Mouse (Mus musculus): ENCODE results near the gene Tma7. TPM values are rescaled to one million over a fixed set of nuclear protein-coding genes. Genes with fewer than 3 reads are reported as not detected.

Gene Tma7
- polyA plus RNA-seq, 1 experiment: 161 TPM

DNA sequence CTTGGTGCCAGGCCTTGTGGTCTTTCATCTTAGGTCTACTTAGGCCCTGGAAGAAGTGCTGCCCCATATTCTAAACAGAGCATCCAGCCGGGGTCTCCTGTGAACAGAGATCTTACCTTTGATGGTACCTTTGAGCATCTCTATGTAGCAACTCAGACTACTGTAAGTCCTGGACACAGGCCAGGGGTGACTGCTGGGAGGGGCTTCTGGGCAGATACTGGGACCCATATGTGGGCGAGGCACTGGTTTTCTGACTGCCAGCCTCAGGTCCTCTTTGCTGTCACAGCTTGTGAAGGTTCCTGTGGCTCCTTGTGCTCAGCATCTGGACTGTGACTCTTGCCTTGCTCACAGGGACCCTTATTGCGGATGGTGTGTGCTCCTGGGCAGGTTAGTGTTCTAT is 20.2 kb upstream of the Tma7 start:
- no peak for TF ChIP-seq CTCF (IDR thresholded peaks at IDR 0.05; ENCODE audit: borderline replicate concordance, extremely low read depth, insufficient read depth, insufficient read length)
- no peak for TF ChIP-seq POLR2A (IDR thresholded peaks at IDR 0.05; ENCODE audit: borderline replicate concordance, extremely low read depth, insufficient read depth, insufficient read length, poor library complexity, severe bottlenecking)

GRCm38 (mm10) chr9:109101933-109102445 is 19.6 kb upstream of the Tma7 start:
- TF ChIP-seq POLR2A (IDR thresholded peaks at IDR 0.05; ENCODE audit: borderline replicate concordance, extremely low read depth, insufficient read depth, insufficient read length, poor library complexity, severe bottlenecking) (no peak), CTCF (IDR thresholded peaks at IDR 0.05; ENCODE audit: borderline replicate concordance, extremely low read depth, insufficient read depth, insufficient read length) (no peak)

More for the DNA sequence above, 20.2 kb upstream of the Tma7 start:
- DNase-seq (ENCODE audit: low read depth): no peak

DNA sequence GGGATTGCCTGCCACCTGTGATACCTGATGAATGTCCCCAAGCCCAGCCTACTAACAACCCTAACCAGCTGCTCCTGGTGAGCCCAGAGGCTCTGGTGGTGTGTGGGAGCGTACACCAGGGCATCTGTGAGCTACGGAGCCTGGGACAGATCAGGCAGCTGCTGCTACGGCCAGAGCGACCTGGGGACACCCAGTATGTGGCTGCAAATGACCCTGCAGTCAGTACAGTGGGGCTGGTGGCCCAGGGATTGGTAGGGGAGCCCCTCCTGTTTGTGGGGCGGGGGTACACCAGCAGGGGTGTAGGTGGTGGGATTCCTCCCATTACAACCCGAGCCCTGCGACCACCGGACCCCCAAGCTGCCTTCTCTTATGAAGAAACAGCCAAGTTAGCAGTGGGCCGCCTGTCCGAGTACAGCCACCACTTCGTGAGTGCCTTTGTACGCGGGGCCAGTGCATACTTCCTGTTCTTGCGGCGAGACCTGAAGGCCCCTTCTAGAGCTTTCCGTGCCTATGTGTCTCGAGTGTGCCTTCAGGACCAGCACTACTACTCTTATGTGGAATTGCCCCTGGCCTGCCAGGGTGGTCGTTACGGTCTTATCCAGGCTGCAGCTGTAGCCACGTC is 18.0 kb upstream of the Tma7 start:
- no peak for DNase-seq (ENCODE audit: low read depth)
- TF ChIP-seq CTCF (IDR thresholded peaks at IDR 0.05; ENCODE audit: borderline replicate concordance, extremely low read depth, insufficient read depth, insufficient read length) (no peak), POLR2A (IDR thresholded peaks at IDR 0.05; ENCODE audit: borderline replicate concordance, extremely low read depth, insufficient read depth, insufficient read length, poor library complexity, severe bottlenecking) (no peak)

More at GRCm38 (mm10) chr9:109101933-109102445, 19.6 kb upstream of the Tma7 start:
- DNase-seq (ENCODE audit: low read depth): no peak

- no peak for TF ChIP-seq POLR2A (IDR thresholded peaks at IDR 0.05; ENCODE audit: borderline replicate concordance, extremely low read depth, insufficient read depth, insufficient read length, poor library complexity, severe bottlenecking)
- no peak for TF ChIP-seq CTCF (IDR thresholded peaks at IDR 0.05; ENCODE audit: borderline replicate concordance, extremely low read depth, insufficient read depth, insufficient read length)
- DNase-seq (ENCODE audit: low read depth): peak; percentile 76
These were observed 16.6 kb upstream of the Tma7 start for GRCm38 (mm10) chr9:109098969-109099368.

- TF ChIP-seq POLR2A (IDR thresholded peaks at IDR 0.05; ENCODE audit: borderline replicate concordance, extremely low read depth, insufficient read depth, insufficient read length, poor library complexity, severe bottlenecking) (no peak), CTCF (IDR thresholded peaks at IDR 0.05; ENCODE audit: borderline replicate concordance, extremely low read depth, insufficient read depth, insufficient read length) (no peak)
These were observed 16.0 kb upstream of the Tma7 start for GRCm38 (mm10) chr9:109098366-109098765.

DNA sequence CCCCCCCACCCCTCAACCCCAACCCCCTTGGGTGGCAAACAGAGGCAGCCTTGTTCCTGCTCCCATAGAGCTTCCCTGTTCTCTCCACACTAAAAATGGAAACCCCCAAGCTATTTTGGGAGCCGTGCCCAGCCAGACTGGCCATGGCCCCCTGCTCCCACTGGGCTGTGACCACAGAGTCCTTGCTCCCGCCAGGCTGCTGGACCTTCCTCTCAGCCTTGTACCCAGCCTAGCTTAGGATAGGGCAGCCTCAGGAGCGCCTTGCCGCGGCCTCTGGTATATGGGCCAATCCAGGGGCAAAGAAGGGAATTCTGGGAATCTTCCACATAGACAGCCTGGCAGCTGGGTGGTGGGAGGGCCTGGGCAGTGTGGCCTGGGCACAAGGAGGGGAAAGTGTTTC is 15.4 kb upstream of the Tma7 start:
- peak; percentile 65 for DNase-seq (ENCODE audit: low read depth)
- TF ChIP-seq POLR2A (IDR thresholded peaks at IDR 0.05; ENCODE audit: borderline replicate concordance, extremely low read depth, insufficient read depth, insufficient read length, poor library complexity, severe bottlenecking) (no peak), CTCF (IDR thresholded peaks at IDR 0.05; ENCODE audit: borderline replicate concordance, extremely low read depth, insufficient read depth, insufficient read length) (no peak)

More at GRCm38 (mm10) chr9:109098366-109098765, 16.0 kb upstream of the Tma7 start:
- peak; percentile 8 for DNase-seq (ENCODE audit: low read depth)

DNA sequence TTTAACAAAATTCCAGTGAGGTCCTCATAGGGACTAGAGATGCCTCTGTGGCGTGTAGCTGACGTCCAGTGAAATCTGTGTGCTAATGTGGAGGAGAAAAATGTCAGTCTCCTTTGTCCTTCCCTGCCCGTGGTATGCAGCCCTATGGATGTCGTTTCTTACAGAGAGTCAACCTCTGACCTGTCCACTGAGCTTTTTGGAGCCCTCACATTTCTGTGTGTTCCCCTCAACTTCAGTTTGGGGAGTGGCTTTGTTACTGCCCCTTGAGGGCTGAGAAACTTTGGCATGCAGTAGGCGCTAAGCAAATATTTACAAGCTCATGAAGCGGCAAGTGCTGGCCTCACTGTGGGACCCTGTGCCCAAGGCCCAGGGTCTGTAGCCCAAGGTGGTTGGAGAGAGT is 14.9 kb upstream of the Tma7 start:
- peak; percentile 42 for DNase-seq (ENCODE audit: low read depth)
- TF ChIP-seq POLR2A (IDR thresholded peaks at IDR 0.05; ENCODE audit: borderline replicate concordance, extremely low read depth, insufficient read depth, insufficient read length, poor library complexity, severe bottlenecking) (no peak), CTCF (IDR thresholded peaks at IDR 0.05; ENCODE audit: borderline replicate concordance, extremely low read depth, insufficient read depth, insufficient read length) (no peak)

DNA sequence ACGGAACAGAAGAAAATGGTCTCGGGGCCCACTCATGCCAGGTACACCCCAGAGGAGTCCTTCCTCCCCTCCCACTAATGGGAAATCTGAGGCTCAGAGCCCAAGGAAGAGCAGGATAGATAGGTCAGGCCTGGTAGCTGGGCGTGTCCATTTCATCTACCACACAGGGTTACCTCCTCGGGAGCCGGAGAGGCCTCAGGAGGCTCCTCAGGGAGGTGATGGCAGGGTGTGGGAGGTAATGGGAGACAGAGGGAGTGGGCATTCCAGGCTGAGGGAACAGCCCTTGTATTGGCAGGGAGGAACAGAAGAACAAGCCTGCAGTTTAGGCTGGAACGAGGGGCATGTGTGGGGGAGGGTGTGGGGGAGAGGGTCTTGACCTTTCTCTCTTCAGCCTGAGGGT is 14.5 kb upstream of the Tma7 start:
- TF ChIP-seq CTCF (IDR thresholded peaks at IDR 0.05; ENCODE audit: borderline replicate concordance, extremely low read depth, insufficient read depth, insufficient read length): no peak
- TF ChIP-seq POLR2A (IDR thresholded peaks at IDR 0.05; ENCODE audit: borderline replicate concordance, extremely low read depth, insufficient read depth, insufficient read length, poor library complexity, severe bottlenecking): no peak
- peak; percentile 41 for DNase-seq (ENCODE audit: low read depth)

DNA sequence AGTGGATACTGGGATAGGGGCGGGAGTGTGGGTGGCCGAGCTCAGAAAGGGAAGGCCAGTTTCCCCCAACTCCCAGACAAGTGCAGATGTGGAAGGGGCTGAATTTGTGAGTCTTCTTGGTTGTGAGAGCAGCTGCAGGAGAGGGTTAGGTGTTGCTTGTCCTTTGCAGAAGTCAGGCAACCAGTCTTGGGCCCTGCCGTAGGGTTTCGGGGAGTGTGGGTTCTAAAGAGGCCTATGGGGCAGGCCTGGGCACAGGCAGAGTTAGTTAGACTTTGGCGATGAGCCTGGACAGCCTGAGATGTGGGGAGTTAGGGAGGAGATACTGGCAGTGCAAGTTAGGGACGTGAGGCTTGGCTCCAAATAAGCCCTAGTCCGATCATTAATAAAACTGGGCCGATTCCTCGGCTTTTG is 13.9 kb upstream of the Tma7 start:
- TF ChIP-seq POLR2A (IDR thresholded peaks at IDR 0.05; ENCODE audit: borderline replicate concordance, extremely low read depth, insufficient read depth, insufficient read length, poor library complexity, severe bottlenecking) (peak; percentile 4; the same call in 1 of the 2 replicates), CTCF (IDR thresholded peaks at IDR 0.05; ENCODE audit: borderline replicate concordance, extremely low read depth, insufficient read depth, insufficient read length) (no peak)
- peak; percentile 77 for DNase-seq (ENCODE audit: low read depth)

DNA sequence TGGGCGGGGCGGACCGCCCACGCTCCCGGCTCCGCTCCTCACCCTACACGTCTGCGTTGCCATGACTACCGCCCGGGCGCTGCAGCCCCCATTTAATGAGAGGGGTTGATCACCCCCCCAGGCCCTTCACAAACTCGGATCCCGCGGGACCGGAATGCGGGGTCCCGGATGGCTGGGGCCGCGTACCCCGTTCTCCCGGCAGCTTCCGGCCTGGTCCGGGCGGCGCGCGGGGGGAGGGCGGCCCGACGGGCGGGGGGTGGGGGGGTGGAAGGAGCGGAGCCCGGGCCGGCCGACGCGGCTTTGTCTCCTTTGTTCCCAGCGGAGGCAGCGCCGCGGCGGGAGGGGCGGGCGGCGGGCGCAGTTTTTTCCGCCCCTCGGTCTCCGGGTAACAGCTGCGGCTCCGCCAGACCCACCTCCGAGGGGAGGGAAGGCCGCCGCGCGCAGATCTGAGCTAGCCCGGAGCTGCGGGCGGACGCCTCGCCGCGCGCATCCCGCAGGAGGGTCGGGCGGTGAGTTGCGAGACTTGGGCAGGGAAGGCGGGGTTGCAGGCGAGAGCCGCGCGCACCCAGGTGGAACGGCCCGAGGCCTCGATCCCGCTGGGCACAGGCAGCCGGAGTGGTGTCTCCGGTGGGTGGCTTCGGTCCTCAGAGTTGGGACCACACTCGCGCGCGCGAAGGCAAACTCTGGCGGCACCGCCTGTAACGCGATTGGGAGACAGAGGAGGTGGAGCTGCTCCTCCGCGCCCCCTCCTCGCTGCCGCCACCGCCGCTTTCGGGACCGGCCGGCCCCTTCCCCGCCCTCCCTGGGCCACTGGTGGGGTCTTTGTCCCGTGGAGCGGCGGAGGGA is 13.0 kb upstream of the Tma7 start, which contains the start of gene Plxnb1:
Gene Plxnb1, plus strand, starts transcription at position 253 of the 846 bp plus-strand sequence.
- peak; percentile 77 for TF ChIP-seq POLR2A (IDR thresholded peaks at IDR 0.05; ENCODE audit: borderline replicate concordance, extremely low read depth, insufficient read depth, insufficient read length, poor library complexity, severe bottlenecking)
- TF ChIP-seq CTCF (IDR thresholded peaks at IDR 0.05; ENCODE audit: borderline replicate concordance, extremely low read depth, insufficient read depth, insufficient read length): no peak
- DNase-seq (ENCODE audit: low read depth): peak; percentile 95

DNA sequence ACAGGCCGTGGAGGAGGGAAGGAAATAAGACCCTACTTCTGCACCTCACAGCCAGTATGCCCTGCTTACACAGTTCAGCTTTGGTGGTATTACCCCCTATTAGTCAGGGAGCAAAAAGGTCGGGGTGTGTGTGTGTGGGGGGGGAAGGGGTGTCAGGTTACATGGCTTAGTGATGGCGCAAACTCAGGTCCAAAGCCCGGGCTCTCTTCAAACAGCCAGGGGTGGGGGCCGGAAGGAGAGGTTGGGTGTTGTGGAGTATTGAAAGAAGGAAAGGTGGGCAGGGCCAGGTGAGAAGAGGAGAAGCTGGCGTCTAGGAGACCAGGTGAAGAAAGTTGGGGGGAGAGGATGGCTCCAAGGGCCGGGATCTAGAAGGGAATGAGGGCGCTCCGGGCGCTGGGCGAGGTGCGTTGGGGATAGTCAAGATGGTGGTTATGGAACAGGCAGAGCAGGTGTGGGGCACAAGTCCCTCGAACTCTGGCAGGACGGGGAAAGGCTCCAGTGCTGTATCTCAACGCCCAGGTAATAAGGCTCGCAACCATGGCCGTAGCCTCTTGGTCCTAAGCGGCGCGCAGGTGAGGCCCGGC is 12.3 kb upstream of the Tma7 start:
- DNase-seq (ENCODE audit: low read depth): peak; percentile 55

More for the DNA sequence above, 12.3 kb upstream of the Tma7 start:
- no peak for TF ChIP-seq CTCF (IDR thresholded peaks at IDR 0.05; ENCODE audit: borderline replicate concordance, extremely low read depth, insufficient read depth, insufficient read length)
- TF ChIP-seq POLR2A (IDR thresholded peaks at IDR 0.05; ENCODE audit: borderline replicate concordance, extremely low read depth, insufficient read depth, insufficient read length, poor library complexity, severe bottlenecking): no peak
